Mouse (Mus musculus) adrenal gland, adult 2 months (tissue): ENCODE measurements around the gene Iqschfp. TPM values are rescaled to one million over a fixed set of nuclear protein-coding genes. Genes with fewer than 3 reads are reported as not detected.

Experiments
- DNase-seq: peaks from one replicate; pipeline ENCODE4 v3.0.0; 2021
- polyA plus RNA-seq: library from polyadenylated mRNA; depleted of rRNA; stranded (reverse); fragments of >200 nt; gene quantifications from 2 replicates; pipeline ENCODE4 v1.2.3, GENCODE M21; 2012
- total RNA-seq, 2 experiments: library from RNA; stranded (reverse); gene quantifications; 2 replicates each; pipeline ENCODE4 v1.2.3; 2021

The Iqschfp gene
- total and polyA plus RNA-seq, 3 experiments, result not detected

DNA sequence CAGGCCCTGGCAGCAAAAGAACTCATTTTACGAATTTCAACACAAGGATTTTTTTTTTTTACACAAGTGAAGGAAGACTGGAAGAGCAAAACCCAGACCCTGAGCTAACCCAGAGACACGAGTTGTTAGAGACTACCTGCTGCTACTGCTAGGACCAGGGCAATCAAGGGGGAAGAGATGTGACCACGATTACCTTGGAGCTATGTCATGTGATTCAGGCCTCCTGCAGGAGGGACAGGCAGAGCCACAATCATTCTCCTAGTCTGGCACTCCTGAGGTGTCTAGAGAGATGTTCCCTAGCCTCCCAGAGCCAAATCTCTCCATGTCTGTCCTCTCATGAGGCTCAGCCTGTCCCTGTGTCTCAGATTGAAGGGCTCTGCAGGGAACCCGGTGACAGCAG, 634.4 kb downstream of the Iqschfp start:
- no peak for DNase-seq

DNA sequence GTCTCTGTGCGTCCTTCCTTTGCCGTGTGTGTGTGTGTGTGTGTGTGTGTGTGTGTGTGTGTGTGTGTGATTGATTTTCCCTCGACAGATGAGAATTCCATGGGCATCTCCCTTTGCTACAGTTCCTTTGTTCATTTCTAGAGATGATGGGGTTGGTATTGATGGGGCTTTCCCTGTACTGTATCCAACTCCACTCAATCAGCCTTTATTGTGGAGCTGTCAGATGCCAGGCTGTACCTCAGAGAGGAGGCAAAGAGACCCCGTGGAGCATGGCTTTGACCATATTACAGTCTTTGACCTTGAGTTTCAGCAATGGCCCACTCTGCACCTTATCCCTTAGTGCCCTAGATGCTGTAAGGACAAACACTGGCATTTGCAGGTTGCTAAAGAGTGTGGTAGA, 635.1 kb downstream of the Iqschfp start:
- DNase-seq, result no peak

DNA sequence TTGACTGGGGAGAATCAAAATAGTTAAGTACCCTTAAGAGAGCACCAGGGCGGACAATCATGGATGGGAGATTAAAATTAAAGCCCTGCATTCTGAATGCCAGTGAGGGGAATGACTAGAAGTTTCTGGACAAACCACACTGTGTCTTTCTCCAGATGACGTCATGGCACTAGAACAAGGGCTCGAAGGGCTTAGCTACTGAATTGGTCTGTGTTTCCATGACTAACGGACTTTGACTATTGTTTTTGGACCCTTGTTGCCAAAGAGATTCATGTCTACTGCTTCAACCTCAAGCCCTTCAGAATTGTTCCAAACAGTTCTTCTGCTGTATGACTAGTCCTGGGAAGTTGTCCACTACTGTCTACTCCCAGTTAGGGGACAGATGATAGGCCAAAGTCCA, 639.9 kb downstream of the Iqschfp start:
- DNase-seq, result no peak

DNA sequence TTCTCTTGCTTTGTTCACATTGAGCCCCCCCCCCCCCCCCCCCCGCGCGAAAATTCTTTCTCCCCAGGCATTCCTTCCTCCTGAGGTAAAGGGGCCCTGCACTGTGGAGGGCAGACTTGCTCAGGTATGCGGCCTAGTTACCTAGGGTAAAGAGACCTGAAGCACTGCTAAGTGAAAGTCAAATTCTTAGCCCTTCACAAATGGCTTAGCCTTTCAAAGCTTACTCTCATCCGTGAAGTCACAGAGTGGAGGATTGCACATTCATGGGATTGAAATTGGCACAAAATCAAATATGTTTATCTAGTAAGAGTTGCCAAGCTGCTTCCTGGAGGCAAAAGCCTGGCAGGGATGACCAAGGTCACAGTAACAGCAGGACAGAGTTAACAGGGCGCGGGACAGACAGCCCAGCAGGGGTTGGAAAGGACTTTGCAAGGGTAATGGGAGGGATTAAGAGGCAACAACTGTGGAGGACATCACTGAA, 642.6 kb downstream of the Iqschfp start:
- DNase-seq, result peak; percentile 53

DNA sequence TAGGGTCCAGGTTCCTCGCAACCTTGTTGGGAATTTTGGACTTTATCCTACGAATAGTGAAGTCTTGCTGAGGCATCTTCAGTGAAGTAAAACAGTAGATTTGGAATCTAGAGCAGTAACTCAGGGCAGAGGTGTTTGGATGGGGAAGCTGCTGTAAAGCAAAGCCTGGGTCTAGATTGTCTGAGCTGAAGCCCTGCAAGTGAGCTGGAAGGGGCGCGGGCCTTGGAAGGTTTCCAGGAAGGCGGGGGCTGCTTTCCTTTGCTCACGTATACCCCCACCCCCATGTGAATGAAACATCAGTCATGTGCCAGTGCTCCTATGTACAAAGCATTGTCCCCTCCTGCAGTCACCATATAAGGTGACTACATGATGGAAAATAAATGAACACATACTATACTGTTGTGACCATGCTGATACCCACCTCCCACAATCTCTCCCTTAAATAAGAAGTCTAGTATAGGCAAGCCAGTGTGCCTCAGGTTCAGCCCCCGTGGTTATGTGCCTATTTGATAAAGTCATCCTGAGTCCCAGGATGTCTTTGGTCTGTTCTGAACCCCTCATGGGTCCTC, 643.2 kb downstream of the Iqschfp start:
- no peak for DNase-seq

DNA sequence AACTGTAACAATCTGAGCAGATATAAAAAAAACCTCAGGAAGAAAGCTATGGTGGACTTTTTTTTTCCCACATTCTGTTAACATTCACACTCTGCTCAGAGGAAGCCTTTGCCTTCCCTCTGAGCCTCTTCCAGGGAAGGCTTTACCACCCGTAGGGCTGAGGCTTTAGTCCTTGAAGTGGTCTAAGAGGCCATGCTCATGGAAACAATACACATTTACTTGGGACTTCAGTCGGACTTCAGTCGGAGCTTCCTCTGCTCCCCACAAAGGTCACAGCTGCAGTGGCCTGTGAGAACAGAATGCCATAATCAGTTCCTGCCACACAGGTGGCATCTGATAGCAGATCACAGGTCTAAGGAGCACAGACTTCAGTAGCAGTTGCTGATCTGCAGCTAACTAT, 644.0 kb downstream of the Iqschfp start:
- DNase-seq, result no peak

DNA sequence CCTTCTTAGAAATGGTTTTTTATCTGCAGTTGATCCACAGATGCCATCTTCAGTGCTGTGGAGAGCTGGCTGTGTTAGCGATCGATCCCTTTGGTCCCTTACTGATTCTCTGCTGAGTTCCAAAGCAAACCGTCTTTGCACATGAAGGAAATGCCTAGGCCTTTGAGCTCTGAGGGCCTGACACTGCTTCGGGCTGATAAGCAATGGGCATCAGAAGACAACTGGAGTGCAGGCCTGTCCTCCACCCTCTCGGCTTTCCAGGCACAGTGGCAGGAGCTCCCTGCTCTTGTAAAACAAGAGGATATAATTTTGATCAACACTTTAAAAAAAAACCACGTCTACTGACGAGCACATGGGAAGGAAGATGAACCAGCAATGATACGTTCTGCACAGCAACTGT, 649.7 kb downstream of the Iqschfp start:
- DNase-seq, result no peak

DNA sequence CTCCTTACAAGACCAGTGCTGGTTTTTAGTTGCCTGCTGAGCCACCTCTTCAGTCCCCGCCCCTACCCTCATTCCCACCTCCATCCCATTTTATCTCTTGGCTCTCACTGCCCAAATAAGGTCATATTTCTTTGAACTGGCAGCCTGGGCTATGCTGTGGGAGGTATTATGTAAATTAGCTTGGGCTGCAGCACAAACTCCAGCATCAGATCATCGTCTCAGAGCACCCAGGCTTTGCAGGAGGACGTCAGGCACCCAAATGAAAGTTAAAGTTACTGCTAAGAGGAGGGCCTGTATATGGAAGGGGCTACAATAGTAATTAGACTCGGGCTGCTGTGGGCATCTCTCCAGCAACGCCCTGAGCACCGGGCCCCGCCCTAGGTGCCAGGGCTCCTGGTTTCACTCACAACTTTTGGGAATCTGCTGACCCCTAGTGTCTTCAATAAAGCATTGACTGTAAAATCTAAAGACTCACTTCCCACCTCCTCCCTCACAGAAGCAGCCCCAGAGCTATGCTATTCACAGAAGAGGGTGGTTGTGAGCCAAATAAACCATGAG, 651.0 kb downstream of the Iqschfp start:
- peak; percentile 69 for DNase-seq

DNA sequence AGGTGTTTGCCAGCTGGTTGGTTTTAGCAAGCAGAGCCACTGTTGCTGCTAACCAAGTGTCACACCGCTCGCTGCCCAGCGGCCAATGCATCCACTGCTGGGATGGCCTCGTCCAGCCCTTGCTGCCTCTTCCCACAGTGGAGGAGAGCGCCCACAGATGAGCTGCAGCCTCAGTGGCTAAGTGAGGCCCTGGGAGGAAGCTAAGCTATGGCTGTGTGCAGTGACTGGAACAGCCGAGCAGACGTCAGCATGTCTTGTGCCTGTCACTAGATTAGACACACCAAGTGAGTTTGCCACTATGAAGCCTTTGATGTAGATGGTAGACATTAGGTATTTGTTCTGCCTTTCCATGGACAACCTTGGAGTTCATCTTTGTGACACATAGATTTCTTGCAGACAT, 652.8 kb downstream of the Iqschfp start:
- DNase-seq, result no peak

DNA sequence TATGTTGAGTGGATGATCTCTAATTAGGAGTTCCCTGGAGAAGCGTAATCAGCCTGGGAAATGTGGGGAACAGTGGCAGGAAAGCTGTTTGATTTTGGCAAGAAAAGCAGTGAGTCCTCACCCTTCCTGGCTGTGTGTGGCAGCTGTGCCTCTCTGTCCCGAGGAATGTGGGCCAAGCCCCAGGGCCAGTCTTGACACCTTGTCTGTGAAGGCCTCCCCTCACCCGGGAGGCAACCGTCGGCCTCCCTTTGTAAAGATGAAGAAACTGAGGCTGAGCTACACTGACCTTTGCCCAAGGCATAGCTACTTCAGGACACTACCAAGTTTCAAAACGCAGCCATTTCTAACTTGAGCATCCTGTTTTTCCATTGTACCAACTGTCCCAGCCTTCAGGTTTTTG, 653.9 kb downstream of the Iqschfp start:
- DNase-seq, result no peak

DNA sequence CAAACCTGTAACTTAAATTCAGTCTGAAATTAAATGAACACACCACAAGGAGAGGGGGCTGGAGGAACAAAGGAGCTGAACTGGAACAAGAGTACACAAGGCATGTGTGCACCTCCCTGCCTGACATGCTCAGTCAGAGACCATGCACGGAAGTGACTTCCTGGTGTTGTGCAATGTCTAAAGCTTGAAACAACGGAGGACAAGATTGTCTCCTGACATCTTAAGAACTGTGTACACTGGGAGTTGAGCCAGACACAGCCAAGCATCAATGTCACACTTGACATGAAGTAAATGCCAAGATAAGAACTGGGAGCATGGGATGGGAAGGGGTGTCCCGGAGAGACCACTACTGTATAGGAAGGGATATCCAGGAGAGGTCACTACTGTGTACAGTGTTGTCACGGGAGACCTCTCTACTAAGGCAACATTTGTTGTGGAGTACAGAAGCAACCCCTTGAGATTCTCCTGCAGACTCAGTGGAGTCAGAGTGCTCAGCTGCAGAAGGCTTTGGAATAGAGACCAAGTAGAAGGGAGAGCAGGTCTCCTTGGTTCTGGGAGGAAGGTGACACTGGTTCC, 663.1 kb downstream of the Iqschfp start:
- DNase-seq, result no peak

DNA sequence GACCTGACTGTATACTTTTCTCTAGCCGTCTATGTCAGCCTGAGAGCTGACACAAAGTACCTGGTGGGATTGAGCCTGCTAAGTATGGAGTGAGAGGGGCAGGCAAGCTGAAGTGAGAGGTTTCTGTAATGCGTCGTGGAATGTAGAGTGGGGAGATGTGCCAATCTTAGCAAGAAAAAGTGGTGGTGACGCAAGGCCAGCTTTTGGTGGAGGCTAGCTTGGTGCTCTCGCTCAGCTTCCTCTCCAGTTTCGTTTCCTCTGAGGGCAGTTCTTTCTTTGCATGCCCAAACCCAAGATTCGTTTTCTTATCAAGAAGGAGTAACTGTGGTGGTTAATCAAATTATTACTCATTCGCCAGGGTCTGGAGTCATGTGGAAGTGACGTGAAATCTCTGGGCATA, 664.9 kb downstream of the Iqschfp start:
- DNase-seq, result no peak

DNA sequence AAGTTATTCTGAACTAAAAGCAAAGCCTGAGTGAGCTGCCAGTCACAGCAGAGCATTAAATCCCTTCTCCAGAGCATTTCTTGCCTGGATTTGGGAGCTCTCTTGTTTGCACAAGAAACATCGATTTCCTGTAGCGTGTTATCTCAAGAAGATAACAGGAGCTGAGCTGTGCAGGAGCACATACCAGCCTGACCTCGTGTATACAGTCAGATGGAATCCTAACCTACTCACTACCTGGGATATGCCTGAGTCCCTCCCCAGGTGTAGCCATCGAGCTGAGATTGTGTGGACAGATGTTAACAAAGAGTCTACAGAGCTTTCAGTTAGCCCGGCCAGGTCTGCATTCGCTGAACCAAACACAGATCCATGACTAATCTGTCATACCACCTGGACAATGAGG, 666.7 kb downstream of the Iqschfp start:
- DNase-seq, result no peak

DNA sequence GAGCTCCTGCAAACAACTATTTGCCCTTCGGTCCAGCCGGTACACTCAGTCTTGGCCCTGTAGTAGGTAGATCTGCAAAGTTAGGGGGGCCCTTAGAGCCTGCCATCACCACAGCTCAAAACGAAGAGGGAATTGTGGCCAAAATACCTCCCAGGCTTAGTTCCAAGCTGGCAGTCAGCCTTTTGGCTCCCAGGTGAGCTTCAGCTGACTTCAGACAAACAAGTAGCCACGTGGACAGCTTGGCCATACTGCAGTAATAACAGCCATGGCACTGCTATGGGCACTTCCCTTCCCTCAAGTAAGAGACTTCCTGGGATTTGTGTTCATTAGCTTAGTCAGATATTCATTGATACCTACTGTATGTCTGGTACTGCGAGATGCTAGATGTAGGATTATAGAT, 668.0 kb downstream of the Iqschfp start:
- no peak for DNase-seq

DNA sequence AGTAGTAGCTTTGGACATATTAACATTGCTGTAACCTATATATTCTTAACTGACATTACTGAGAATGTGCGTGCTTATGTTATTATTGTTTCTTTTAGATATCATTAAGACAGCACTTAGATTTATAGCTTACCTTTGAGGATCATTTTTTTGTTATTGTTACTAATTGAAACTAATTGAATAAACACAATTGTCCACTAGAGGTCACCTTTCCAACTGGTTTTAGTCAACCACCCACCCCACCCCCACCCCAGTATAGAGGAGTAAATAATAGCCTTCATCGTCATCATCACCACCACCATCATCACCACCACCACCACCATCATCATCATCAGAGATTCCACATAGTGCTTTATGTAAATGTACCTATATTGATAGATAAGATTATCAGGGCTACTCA, 670.8 kb downstream of the Iqschfp start:
- no peak for DNase-seq

DNA sequence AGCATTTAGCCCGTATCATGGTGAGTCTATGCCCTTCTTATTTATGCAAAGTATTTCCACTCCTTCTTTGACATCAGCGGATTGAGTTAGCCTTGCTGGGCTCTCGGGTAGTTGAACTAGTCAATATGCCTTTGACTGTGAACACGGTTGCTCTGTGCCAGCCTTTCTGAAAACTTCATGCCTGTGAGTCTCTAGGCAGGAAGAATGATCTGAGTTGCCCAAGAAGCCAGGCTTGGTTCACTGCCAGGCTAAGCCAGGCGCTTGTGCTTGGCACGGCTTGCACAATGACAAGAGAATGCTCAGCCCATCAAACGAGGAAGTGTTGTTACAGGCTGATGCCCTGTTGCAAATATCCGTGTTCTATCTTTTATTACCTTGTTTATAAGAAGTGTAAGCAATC, 671.9 kb downstream of the Iqschfp start:
- peak; percentile 84 for DNase-seq

DNA sequence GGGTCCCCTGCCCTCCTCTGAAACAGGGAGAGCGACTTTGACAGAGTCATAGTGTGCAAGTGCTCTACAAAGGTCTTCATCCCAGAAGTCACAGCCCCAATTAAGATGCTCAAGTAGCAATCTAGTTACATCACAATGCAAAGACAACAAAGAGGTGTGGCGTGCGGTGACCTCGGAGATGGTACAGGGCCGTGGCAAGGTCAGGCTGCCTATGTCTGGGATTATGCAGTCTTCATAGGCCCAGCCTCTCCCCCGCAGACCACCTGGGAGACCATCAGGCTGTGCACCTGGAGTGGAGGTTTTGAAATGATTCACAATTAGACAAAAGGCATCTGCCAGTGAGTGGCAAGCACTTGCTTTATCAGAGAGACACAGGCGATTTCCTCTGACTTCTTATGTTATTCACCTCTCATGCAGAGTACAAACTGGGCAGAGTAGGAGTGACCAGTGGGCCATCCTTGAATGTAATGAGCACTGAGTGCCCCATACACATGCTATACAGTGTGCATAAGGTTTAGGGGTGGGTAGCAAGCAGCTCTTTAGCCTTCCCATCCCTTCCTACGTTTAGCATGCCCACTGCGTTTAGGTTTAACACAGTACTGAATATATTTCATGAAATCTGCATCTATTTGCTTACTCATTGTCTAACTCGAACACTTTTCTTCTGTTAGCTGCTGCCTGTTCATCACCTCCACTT, 673.1 kb downstream of the Iqschfp start:
- DNase-seq, result no peak

DNA sequence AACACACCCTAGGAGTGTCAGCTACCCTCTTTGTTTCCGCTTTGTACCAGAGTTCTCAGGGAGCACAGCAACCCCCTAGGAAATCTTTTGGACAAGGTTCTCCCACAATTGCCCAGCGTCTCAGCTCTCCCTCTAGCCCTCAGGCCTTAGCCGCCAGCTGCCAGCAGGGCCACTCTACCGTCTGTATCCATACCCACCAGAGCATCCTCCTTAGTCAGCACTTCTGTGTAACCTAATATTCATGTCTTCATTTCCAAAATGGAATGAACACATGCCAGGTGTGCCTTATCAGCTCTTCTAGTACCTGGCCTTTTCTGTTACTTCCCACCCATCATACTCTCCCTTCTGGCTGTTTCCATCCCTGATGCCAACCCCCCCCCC, 673.6 kb downstream of the Iqschfp start:
- DNase-seq, result no peak

DNA sequence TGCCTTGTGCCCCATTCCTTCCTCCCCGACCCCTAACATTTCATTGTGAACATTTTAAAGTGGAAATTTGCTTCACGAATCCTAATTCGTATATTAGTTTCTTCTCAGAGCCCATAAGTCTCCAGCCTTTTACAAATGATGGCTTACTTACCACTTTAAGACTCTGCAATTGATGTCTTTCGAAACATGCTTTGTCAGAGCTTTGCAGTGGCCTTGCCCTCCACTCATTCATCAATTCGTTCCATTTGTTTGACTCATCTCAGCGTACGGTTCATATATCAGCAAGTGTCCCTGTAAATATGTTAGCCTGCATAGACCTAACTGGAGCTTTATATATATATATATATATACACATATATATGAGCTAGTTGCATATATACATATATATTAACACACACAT, 675.5 kb downstream of the Iqschfp start:
- peak; percentile 64 for DNase-seq

DNA sequence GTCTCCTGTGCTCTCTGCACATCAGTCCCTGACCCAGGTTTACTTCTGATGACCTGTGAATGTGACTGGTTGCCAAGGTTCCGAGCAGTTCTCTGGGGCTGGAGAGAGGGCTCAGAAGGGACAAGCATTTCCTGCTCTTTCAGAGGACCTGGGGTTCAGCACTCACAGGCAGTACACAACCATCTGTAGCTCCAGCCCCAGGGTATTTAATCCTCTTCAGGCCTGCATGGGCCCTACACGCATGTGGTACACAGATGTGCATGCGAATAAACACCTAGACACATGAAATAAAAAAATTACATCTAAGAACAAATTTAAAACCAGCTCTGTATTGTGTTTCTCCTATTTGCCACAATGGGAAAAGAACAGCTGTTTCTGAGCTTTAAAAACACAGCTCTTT, 676.1 kb downstream of the Iqschfp start:
- DNase-seq, result peak; percentile 22

DNA sequence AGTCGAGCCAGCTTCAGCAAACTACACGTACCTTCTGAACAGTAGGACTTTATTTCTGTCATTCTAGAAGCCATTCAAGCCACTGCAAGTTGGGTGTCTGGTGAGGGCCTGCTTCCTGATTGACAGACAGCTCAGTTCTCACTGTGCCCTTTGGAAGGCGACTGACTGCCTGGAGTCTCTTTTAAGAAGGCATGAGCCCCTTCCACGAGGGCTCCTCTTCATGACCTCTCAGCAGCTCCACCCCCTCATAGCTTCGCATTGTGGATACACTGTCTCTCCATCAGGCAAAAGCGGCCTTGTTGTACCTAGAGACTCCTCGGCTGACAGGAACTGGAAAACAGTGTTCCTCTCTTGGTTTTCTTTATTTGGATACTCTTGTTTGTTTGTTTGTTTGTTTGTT, 676.7 kb downstream of the Iqschfp start:
- DNase-seq, result no peak

DNA sequence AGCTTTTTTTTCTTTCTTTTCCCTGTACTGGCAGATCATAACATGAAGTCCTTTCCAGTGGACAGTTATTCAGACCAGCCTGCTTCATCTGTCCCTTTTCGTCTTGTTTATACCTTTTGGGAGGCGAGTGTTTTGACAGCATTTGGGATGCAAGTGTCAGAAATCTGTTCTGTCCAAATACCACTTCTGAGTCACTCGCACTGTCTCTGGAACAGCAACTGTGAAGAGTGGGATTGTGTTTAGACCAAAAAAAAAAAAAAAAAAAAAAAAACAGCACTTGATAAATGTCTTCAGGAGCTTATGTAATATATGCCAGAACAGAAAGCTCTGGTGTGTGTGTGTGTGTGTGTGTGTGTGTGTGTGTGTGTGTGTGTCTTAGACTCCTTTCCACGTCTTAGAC, 678.3 kb downstream of the Iqschfp start:
- DNase-seq, result no peak
